Mouse (Mus musculus) R1 (cell line): ENCODE measurements around the gene Ankrd40.

Experiments
- DNase-seq: peaks from one replicate; pipeline ENCODE4 v3.0.0-alpha.2; 2018; ENCODE audit warnings: low read depth, low spot score

Gene Ankrd40

DNA sequence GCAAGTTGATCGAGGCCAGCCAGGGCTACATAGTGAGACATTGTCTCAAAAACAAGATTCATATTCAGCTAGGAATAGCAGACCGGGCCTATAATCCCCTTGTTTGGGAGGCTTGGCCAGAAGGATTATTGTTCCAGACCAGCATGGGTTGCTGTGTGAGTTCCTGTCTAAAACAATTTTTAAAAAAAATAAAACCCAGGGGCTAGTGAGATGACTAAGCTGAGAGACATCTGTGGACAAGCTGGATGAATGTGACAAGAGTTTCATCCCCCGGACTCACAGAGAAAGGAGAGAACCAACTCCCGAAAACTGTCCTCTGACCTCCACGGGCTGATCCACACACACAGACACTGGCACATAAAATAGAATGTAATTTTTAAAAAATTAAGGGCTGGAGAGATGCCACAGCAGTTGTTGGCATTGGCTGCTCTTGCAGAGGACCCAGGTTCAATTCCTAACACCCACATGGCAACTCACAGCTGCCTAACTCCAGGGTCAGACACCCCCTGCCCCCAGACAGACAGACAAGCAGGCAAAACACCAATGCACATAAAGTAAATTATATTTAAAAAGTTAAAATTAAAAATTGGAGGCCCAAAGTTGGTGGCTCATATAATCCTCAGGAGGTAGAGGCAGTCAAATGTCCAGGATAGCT, 4.4 kb upstream of the Ankrd40 start:
- DNase-seq: no peak

DNA sequence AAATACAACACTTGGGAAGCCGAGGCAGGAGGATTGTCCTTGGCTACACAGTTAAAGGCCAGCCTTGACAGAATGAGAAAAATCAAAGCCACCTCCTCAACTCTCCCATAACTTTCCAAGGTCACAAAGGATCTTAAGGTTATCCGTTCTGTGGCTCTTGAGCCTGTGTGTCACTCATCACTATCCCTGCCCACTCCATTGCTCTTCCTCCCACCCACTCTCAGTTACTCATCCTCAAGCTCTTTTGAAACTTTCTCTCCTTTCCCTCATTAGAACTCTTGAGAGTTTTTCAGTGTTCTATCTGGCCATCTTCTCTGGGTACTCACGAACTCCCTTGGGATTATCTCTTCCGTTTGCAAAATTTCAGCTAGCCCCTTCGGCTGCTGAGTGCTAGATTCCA, 3.2 kb upstream of the Ankrd40 start:
- DNase-seq: no peak

DNA sequence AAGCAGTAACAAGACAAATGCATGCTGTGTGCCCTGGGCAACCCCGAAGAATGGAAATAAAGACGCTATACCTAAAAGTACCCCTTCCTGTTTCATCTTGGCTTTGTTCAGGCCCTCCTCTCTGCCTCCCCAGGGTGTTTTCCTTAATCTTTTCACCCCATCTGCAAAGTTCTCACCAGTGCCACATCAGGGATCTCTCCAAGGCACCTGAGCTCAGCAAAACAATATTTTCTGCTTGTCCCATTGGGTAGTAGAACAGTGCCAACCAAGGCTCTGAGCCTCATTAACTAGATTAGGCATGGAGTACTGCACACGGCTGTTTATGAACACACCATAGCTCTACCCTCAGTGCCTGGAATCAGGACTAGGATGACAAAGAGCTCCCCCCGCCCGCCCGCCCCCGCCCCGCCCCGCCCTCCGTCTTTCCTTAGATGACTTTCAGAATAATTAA, 815 bp upstream of the Ankrd40 start:
- no peak for DNase-seq

GRCm38 (mm10) chr11:94328644-94329025, 834 bp downstream of the Ankrd40 start:
- no peak for DNase-seq

- DNase-seq: peak; percentile 60
Measured at GRCm38 (mm10) chr11:94329270-94329891, 1.6 kb downstream of the Ankrd40 start.

GRCm38 (mm10) chr11:94330211-94330610, 2.4 kb downstream of the Ankrd40 start:
- DNase-seq: no peak

- no peak for DNase-seq
Measured at GRCm38 (mm10) chr11:94332726-94333125, 4.9 kb downstream of the Ankrd40 start.

DNA sequence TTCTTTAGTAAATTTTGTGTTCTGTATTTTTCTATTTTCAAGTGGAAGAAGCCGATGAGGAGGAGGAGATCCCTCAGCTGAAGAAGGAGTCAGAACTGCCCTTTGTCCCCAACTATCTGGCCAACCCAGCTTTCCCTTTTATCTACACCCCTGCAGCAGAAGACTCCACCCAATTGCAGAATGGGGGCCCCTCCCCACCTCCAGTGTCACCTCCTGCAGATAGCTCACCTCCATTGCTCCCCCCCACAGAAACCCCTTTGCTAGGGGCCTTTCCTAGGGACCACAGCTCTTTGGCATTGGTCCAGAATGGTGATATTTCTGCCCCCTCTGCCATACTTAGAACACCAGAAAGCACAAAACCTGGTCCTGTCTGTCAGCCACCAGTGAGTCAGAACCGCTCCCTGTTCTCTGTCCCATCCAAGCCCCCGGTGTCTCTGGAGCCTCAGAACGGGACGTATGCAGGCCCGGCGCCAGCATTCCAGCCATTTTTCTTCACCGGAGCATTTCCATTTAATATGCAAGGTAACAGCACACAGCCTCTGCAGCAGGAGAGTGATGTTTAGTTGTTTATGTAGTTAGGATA, 6.7 kb downstream of the Ankrd40 start:
- no peak for DNase-seq

DNA sequence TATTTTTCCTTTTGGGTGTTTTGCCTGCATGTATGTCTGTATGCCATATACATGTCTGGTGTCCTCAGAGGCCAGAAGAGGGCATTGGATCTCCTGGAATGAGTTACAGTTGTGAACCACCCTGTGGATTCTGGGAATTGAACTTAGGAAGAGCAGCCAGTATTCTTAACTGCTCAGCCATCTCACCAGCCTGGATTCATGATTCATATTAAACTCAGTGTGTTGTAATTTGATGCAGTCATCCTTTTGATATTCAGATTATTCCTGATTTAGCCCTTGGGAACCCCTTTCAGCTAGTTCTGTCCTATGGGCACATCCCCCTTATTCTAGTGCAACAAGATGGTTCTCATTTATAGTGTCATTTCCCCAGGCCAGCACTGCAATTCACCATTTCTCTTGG, 8.8 kb downstream of the Ankrd40 start:
- DNase-seq: no peak

DNA sequence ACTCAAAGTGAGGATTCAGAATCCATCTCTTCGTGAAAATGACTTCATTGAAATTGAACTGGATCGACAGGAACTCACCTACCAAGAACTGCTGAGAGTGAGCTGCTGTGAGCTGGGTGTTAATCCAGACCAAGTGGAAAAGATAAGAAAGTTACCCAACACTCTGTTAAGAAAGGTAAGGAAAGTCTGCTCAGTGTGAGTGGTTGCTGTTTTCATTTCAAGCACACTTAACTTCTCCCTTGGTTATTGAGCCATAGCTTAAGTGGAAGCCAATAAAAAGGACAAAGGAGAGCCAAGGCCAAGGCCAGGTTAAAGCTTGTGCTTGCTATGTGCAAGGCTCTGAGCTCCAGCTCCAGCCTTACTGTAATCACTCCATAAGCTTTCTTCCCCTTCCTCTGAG, 10.5 kb downstream of the Ankrd40 start:
- no peak for DNase-seq

GRCm38 (mm10) chr11:94339732-94340585, 12.2 kb downstream of the Ankrd40 start:
- DNase-seq: peak; percentile 77

DNA sequence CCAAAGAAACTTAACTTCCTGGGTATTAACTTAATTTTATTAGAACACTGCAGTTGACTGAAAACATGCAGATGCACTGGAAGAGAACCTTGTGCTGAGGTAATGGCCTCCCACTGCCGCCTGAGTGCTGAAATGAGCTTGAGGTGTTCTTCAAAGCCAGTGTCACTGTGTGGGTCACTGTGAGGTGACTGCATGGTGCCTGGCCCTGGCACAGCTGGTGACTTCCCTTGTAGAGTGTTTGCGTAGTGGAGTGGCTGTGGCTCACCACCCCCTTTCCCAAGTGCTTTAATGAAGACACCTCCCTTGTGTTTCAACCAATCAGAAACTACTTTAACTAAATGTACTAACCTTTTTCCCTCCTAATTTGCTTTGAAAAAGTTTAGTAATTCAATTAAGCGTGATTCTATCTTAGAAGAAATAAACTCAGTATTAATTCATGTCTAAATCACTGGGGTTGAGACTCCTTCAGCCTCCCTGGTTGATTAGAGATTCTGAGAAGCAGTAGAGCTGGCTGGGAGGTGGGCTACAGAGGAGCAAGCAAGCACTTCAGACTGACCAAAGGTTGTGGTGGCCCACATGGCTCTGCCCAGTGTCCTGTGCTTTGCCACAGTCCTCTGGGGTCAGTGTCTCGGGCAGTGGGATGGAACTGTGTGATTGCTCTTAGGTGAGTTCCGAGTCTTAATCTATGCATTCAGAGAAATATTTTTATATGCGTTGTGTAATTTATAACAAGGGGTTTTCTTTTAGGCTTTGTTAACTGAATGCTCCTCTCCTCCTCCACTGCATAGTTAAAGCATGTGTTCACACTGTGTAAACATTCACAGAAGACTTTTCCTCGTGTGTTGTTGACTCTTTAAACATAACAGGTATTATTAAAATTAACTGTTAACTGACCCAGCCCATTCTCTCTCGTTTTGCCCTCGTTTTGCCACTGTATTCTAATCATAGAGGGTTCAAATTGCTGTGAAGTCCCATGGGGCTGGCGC, 13.4 kb downstream of the Ankrd40 start:
- no peak for DNase-seq

GRCm38 (mm10) chr11:94342114-94342905, 14.5 kb downstream of the Ankrd40 start:
- no peak for DNase-seq

DNA sequence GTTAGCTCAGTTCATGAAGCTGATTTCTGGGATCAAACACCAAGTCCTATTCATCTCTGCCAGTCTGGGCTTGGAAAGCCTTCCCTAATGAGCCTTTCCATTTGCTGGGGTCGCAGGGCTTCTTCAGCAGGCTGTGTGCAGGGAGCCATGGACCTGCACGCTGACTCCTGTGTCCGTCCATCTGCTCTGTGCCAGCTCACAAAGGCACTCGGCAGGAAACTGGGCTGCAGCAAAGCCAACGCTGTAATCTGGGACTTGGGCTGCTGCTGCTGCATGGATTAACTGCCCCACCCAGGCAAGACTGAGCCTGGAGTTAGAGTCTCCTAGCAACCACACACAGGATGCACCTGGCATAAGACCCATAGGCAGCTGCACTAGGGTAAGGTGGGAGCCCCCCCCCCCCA, 16.2 kb downstream of the Ankrd40 start:
- no peak for DNase-seq

- no peak for DNase-seq
Measured at GRCm38 (mm10) chr11:94344470-94344869, 16.7 kb downstream of the Ankrd40 start.

- DNase-seq: no peak
Measured at GRCm38 (mm10) chr11:94345926-94346325, 18.1 kb downstream of the Ankrd40 start.

DNA sequence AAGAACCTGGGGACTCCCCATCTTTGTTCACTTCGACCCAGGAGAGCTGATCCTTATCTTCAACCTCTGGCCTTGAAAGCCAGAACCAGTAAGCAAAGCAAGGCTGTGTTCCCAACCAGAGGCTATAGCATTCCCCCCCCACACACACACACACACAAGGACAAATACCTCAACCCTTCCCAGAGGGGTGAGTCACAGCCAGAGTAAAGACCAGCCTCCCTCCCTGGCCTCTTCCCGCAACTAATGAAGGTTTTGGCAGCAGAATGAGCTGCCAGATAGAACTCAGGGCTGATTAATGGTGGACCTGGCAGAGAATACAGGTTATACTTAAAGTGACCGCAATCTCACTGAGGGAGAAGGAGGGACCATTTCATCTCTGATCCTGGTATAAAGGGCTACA, 18.8 kb downstream of the Ankrd40 start:
- DNase-seq: no peak

DNA sequence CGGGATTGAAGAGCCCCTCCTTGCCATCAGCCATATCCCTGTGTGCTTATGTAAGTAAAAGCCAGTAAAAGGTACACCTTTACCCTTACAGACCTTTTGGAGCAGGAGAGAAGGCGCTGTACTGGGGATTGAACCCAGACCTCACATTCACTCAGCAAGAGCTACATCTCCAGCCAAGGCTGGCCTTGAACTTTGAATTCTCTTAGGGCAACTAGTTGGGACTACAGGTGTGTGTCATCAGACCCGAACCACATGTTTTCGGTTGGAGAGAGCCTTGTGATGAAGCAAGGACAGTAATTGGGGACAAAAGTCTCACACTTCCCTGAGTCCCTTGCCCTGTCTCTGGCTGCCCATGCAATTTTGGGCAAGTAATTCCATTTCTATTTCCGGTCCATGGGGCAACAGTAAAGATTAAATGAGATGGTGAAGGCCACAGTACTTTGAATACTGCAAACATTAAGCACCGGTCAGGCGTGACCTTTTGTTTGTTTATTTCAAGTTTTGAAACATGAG, 19.3 kb downstream of the Ankrd40 start:
- no peak for DNase-seq

DNA sequence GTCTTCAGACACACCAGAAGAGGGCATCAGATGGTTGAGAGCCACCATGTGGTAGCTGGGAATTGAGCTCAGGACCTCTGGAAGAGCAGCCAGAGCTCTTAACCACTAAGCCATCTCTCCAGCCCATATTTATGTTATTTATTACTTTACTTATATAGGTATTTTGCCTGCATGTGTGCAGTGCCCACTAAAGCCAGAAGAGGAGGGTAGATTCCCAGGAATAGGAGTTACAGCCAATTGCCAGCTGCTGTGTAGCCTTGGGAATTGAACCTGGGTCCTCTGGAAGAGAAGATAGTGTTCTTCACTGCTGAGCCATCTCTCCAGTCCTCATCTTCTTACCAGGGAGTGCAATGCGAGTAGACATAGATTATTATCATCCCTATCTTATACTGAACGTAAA, 22.0 kb downstream of the Ankrd40 start:
- DNase-seq: no peak

DNA sequence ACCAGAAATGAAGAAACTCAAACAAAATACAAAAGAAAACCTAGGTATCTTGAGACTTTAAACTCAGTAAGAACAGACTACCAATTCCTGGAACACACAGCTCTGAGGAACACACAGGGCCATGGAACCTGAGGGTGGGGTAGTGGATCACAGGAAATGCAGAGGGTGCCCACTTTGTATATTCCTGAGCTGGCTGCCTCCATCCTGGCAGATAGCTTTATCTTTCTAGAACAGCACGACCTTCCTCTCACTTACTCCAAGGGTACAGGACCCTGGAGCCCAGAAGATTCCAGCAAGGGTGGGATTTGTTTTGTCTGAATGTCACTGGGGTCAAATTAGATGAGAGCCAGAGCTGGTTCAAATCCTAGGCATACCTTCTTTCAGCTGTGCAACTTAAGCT, 22.5 kb downstream of the Ankrd40 start:
- DNase-seq: no peak
